ENCODE assay signal across 8 mouse cellular contexts in the genomic region with DNA sequence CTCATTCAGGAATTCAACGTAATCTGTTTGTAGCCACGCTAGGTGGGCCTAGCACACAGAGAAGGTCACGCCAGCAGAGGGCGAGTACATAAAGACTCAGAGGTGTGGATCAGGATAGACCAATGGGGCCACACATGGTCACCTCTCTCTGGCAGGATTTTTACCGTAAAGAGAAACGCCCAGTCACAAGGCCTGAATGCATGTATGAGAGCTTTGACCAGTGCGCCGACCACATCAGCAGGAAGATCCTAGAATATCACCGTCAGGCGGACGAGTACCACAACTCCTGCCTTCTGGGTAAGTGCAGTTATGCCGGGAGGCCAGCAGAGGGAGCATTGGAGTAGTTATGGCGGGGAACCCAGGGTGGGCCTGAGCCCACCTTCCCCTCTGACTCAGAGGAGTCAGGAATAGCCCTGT. TPM values are rescaled to one million over a fixed set of nuclear protein-coding genes. Genes with fewer than 3 reads are reported as not detected.
DNase-seq lines count a peak whose midpoint lies in the region; ATAC-seq and TF ChIP-seq lines count a peak whose summit lies in the region.

No protein-coding gene starts in this region.

- H3K27ac ChIP-seq in liver, adult 2 months (replicated peaks; ENCODE audit: insufficient read depth, low read depth, low read length) = no peak overlapping the region
- H3K27ac ChIP-seq in midbrain, embryonic 16.5 days (ENCODE audit: low read length) = no peak overlapping the region
- H3K27ac ChIP-seq in thymus, adult 2 months (ENCODE audit: control insufficient read depth, insufficient read depth, low read length) = no peak overlapping the region

- peak; percentile 68 for TF ChIP-seq CTCF in G1E (IDR thresholded peaks at IDR 0.05; ENCODE audit: low read depth, low read length)
- peak; percentile 91 for TF ChIP-seq CTCF in liver, adult 2 months (IDR thresholded peaks at IDR 0.05; ENCODE audit: low read depth, low read length)
- TF ChIP-seq CTCF in thymus, adult 2 months (IDR thresholded peaks at IDR 0.05; ENCODE audit: borderline replicate concordance, control insufficient read depth, extremely low read depth, insufficient read depth, low read length, poor library complexity) = peak; percentile 81; the same call in 1 of the 2 replicates

- H3K27me3 ChIP-seq in G1E (ENCODE audit: insufficient read depth, low read length) = peaks cover 13% of the 10 kb centered on the region; the same call in 1 of the 2 replicates
- no peaks in the 10 kb centered on the region for H3K27me3 ChIP-seq in liver, adult 2 months (ENCODE audit: control insufficient read depth, insufficient read depth, low read length)
- H3K27me3 ChIP-seq in midbrain, embryonic 16.5 days (ENCODE audit: control insufficient read depth, insufficient read depth, low read depth, low read length) = no peaks in the 10 kb centered on the region
- no peaks in the 10 kb centered on the region for H3K27me3 ChIP-seq in thymus, adult 2 months (ENCODE audit: control insufficient read depth, insufficient read depth, low read length)

- DNase-seq in 3T3-L1 (ENCODE audit: low read depth, low spot score) (peak; percentile 53), G1E (ENCODE audit: low spot score) (peak; percentile 26)
- peak; percentile 47 to 73 for DNase-seq in cerebellum, postnatal 4 days (ENCODE audit: low spot score in 2 of 2)
- peak; percentile 9 for DNase-seq in kidney, adult 11 months
- DNase-seq in liver, adult 2 months (ENCODE audit: extremely low read depth, low read depth, low spot score) = peak; percentile 22
- DNase-seq in thymus, adult 2 months = peak; percentile 60

- TF ChIP-seq POLR2A in liver, adult 2 months (IDR thresholded peaks at IDR 0.05; ENCODE audit: extremely low read depth, insufficient read depth, low read length) = no peak
- no peak for TF ChIP-seq POLR2A in thymus, adult 2 months (IDR thresholded peaks at IDR 0.05; ENCODE audit: control insufficient read depth, extremely low read depth, insufficient read depth, low read length, poor library complexity)

- H3K9ac ChIP-seq in liver, adult 2 months (ENCODE audit: low read depth, low read length) = no peak overlapping the region
- H3K9ac ChIP-seq in midbrain, embryonic 16.5 days (ENCODE audit: low read depth, low read length) = no peak overlapping the region

- no peak overlapping the region for H3K4me2 ChIP-seq in midbrain, embryonic 16.5 days (ENCODE audit: low read length)

- 18% methylated on average over 13 of the region's 13 CpGs for WGBS in liver, adult 2 months
- 30% methylated on average over 13 of the region's 13 CpGs for WGBS in midbrain, embryonic 16.5 days
- 15% methylated on average over 13 of the region's 13 CpGs for WGBS in thymus, adult 2 months

- no peak overlapping the region for H3K4me3 ChIP-seq in G1E (ENCODE audit: low read depth, low read length)
- H3K4me3 ChIP-seq in liver, adult 2 months (ENCODE audit: insufficient read depth, low read depth, low read length) = no peak overlapping the region
- H3K4me3 ChIP-seq in midbrain, embryonic 16.5 days (ENCODE audit: low read depth, low read length) = no peak overlapping the region
- H3K4me3 ChIP-seq in thymus, adult 2 months (ENCODE audit: control insufficient read depth, insufficient read depth, low read length) = no peak overlapping the region

- H3K4me1 ChIP-seq in G1E (ENCODE audit: insufficient read depth, low read depth, low read length) = no peaks in the 10 kb centered on the region; the same call in 1 of the 2 replicates
- H3K4me1 ChIP-seq in liver, adult 2 months (ENCODE audit: control insufficient read depth, insufficient read depth, low read length) = no peaks in the 10 kb centered on the region
- no peaks in the 10 kb centered on the region for H3K4me1 ChIP-seq in midbrain, embryonic 16.5 days (ENCODE audit: control insufficient read depth, insufficient read depth, low read length)
- peaks cover 5% of the 10 kb centered on the region for H3K4me1 ChIP-seq in thymus, adult 2 months (replicated peaks; ENCODE audit: control insufficient read depth, insufficient read depth, low read length)

- H3K9me3 ChIP-seq in G1E (replicated peaks) = no peaks in the 10 kb centered on the region
- no peaks in the 10 kb centered on the region for H3K9me3 ChIP-seq in midbrain, embryonic 16.5 days (replicated peaks; ENCODE audit: control insufficient read depth, low read length, poor library complexity, severe bottlenecking)

- H3K36me3 ChIP-seq in G1E (replicated peaks) = no peaks in the 10 kb centered on the region
- no peaks in the 10 kb centered on the region for H3K36me3 ChIP-seq in liver, adult 2 months (ENCODE audit: control insufficient read depth, insufficient read depth, low read length)
- H3K36me3 ChIP-seq in midbrain, embryonic 16.5 days (ENCODE audit: control insufficient read depth, insufficient read depth, low read length) = no peaks in the 10 kb centered on the region
- H3K36me3 ChIP-seq in thymus, adult 2 months (ENCODE audit: control insufficient read depth, insufficient read depth, low read length) = no peaks in the 10 kb centered on the region

- ATAC-seq in G1E (ENCODE audit: extremely low read depth, insufficient number of reproducible peaks, low FRiP score, poor library complexity, severe bottlenecking) = no peak
- peak; percentile 86 for ATAC-seq in granulocyte monocyte progenitor cell, adult 5-6 weeks (replicated peaks; ENCODE audit: poor library complexity, severe bottlenecking)
- 0 out of 2 replicates have a peak, but pooled peaks have one; percentile 28 for ATAC-seq in midbrain, embryonic 16.5 days

- H3K79me2 ChIP-seq in liver, adult 2 months (ENCODE audit: control insufficient read depth, insufficient read depth, low read length) = no peaks in the 10 kb centered on the region

RNA-seq across cellular contexts. Expression of gene Tdrd7, which starts 23.5 kb away (rescaled TPM):
- total RNA-seq in G1E (2014; fragmentation: Nextera tagmentation) (1.1 and 1.4 TPM in 2 replicates), G1E (2017) (5.1 and 7.7 TPM in 2 replicates)
- polyA plus RNA-seq in G1E (2012) = 0.06 and 0.12 TPM in 2 replicates
- total RNA-seq in granulocyte monocyte progenitor cell, adult 5-6 weeks (2014; fragmentation: Nextera tagmentation) = 6.0 and 38.7 TPM in 2 replicates
- 8.3 and 9.9 TPM in 2 replicates for total RNA-seq in granulocyte monocyte progenitor cell, adult 5-6 weeks (2017)
- 27.0 and 27.8 TPM in 2 replicates for total RNA-seq in liver, adult 2 months (2014; rRNA removed)
- polyA plus RNA-seq in liver, adult 2 months (2012; rRNA removed) = 10.9 and 11.3 TPM in 2 replicates
- 24.9 and 26.1 TPM in 2 replicates for polyA plus RNA-seq in midbrain, embryonic 16.5 days (2015; fragmentation: Nextera tagmentation; extraction: Ambion mirVana)
- polyA plus RNA-seq in thymus, adult 2 months (2012; rRNA removed) = 4.3 and 5.0 TPM in 2 replicates

RNA-seq across cellular contexts. Expression of gene Ccdc180, which starts 51.5 kb away (rescaled TPM):
- not detected in 2 replicates for total RNA-seq in G1E (2014; fragmentation: Nextera tagmentation)
- 0.16 TPM in 1 of 2 replicates, not detected in the other for total RNA-seq in G1E (2017)
- not detected in 2 replicates for polyA plus RNA-seq in G1E (2012)
- 0.32 and 1.4 TPM in 2 replicates for total RNA-seq in granulocyte monocyte progenitor cell, adult 5-6 weeks (2014; fragmentation: Nextera tagmentation)
- 0.17 and 0.31 TPM in 2 replicates for total RNA-seq in granulocyte monocyte progenitor cell, adult 5-6 weeks (2017)
- total RNA-seq in liver, adult 2 months (2014; rRNA removed) = not detected in 2 replicates
- polyA plus RNA-seq in liver, adult 2 months (2012; rRNA removed) = 0.02 TPM in 2 replicates
- polyA plus RNA-seq in midbrain, embryonic 16.5 days (2015; fragmentation: Nextera tagmentation; extraction: Ambion mirVana) = 0.39 and 0.59 TPM in 2 replicates
- polyA plus RNA-seq in thymus, adult 2 months (2012; rRNA removed) = 0.05 TPM in 1 of 2 replicates, not detected in the other

Comparison
In these comparisons a context has a peak if more than half of its experiments do, and no peak if none do; other contexts are left out.
1. DNase-seq: peak in every context shown above with its lines; median percentile 60 in cerebellum, postnatal 4 days; 60 in thymus, adult 2 months; 53 in 3T3-L1; 26 in G1E; 22 in liver, adult 2 months; 9 in kidney, adult 11 months.